Mouse (Mus musculus) thymus, adult 18-20 months (tissue): ENCODE measurements around the gene Stoml1.
"Not testable (repeated sequence)": the region's sequence is repeated elsewhere in the genome, so short reads cannot be mapped to it uniquely, and the experiment has no call there.

Experiments
- DNase-seq, 2 experiments: peaks; one replicate each; pipeline ENCODE4 v3.0.0; 2022; ENCODE audit warnings: mixed read lengths in 2 of 2

Gene Stoml1

DNA sequence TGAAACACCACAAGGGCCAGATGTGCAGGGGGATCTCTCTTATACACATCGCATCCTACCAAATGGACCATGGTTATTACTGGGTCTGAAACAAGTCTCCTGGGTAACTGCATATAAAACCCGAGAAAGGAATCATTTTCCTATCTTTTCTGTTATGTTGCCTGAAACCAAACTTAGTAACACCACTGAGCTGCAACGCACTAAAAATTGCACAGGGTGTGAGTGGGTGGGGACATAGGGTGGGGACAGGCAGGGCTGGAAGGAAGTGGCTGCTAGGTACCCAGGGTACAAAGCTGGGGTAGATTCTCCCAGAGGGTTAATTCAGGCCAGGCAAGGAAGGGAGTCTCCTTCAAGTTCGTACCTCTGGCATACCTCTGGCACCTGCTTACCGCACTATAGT is 10.3 kb upstream of the Stoml1 start:
- DNase-seq: no peak

DNA sequence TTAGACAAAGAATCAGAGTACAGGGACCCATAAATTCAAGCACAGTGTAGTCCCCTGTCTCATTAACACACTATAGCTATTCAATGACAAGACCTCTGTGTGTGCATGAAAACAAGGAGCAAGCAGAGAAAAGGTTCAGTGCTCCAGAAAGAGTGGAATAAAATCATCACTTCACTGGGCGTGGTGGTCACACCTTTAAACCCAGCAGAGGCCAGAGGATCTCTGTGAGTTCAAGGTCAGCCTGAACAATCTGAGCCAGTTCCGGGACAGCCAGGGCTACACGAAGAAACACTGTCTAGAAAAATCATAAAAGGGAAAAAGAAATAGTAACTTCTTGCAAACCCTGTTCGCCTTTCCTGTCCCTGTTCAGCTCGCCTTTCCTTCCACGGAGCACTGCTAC is 9.3 kb upstream of the Stoml1 start:
- no peak for DNase-seq

GRCm38 (mm10) chr9:58246083-58246591 is 6.8 kb upstream of the Stoml1 start:
- DNase-seq: no peak

GRCm38 (mm10) chr9:58247064-58247759 is 5.8 kb upstream of the Stoml1 start:
- DNase-seq: peak; percentile 75 to 76

GRCm38 (mm10) chr9:58248746-58249413 is 4.1 kb upstream of the Stoml1 start:
- no peak for DNase-seq

DNA sequence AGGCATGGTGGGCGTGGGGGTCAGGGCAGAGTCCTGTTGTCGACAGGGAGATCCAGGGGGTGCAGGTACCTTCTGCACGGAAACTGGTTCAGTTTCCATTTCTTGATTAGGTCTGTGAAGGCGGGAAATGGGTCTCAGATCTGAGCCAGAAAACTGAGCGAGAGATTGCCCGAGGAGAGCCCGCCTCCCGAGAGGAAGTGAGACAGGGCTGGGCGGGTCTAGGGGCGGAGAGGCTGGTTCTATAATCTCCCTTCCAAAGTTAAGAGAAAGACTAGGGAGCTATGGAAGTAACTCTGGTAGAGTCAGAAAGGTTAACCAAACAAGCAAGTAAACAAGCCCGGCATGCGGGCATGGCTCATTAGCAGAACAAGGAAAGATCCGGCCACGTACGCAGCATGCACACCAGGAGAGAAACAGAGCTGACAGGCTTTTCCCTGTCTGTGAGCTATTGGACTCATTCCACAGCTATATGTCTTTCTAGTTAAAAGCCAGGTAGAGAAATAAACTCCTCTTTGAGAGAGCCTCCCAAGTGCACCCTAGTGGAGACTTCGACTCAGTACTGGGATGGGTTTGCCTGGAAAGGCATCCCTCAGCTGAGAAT is 3.3 kb upstream of the Stoml1 start, which contains the start of gene Pml:
Gene Pml (minus strand): TSS at position 195 of the 601 bp plus-strand sequence.
- DNase-seq: peak; percentile 62 to 71

- no peak for DNase-seq
These were observed 2.6 kb upstream of the Stoml1 start for GRCm38 (mm10) chr9:58250322-58250721.

DNA sequence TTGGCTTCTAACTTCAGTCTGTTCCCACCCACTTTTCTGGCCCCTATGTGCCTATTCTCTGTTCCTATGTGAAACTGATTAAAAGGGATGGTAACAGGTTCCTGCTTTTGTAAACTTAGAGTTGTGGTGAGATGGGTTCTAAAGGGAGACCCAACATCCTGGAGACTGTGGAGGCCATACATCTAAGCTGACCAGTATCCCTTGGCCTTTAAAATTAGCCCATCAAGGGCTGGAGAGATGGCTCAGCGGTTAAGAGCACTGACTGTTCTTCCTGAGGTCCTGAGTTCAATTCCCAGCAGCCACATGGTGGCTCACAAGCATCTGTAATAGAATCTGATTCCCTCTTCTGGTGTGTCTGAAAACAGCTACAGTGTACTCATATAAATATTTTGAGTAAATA is 2.2 kb upstream of the Stoml1 start:
- DNase-seq: not testable (repeated sequence)

DNA sequence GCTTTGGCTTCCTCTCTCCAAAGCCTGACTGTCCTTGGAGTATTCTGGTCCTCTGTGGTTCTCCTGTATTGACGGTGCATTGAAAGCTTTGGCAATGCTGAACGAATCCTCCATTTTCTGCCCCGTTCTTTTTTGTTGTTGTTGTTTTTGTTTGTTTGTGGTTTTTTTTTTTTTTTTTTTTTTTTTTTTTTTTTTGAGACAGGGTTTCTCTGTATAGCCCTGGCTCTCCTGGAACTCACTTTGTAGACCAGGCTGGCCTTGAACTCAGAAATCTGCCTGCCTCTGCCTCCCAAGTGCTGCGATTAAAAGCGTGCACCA is 800 bp downstream of the Stoml1 start:
- DNase-seq: not testable (repeated sequence)

DNA sequence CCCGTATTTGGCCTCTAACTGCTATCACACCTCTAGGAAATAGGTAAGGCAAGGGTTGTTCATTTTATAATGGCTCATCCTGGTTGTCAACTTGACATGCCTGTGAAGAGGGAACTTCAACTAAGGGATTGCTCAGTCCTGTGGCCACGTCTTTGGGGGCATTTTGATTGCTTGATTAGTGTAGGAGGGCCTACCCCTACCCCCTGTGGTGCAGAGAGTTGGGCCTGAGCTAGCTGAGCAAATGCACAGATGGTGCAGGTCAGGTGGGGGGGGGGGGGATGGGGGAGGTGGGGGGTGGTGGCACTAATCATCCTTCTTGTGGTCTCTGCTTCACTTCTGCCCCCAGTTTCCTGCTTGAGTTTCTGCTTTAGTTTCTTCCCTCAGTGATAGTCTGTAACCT is 2.1 kb downstream of the Stoml1 start:
- no peak for DNase-seq

GRCm38 (mm10) chr9:58255704-58256685 is 3.0 kb downstream of the Stoml1 start:
- DNase-seq: no peak

DNA sequence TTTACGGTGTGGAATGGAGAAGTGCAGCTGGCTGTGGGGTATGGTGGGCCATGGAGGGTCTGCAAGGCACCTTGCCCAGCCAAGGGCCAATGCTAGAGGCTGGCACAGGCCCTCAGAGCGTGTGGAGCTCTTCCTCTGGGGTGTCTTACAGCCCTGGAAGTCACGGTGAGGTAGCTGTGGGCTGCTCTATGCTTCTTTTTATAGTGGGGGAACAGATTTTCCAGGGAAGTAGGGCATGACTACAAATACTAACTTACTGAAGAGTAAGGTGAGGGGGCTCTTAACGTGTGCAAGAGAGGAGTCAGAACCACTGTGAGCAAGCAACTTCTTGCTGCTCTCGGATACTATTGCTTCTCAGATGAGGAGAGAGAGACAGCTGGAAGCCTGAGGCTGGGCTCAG is 9.5 kb downstream of the Stoml1 start:
- no peak for DNase-seq

GRCm38 (mm10) chr9:58265368-58265767 is 12.4 kb downstream of the Stoml1 start:
- DNase-seq: no peak

DNA sequence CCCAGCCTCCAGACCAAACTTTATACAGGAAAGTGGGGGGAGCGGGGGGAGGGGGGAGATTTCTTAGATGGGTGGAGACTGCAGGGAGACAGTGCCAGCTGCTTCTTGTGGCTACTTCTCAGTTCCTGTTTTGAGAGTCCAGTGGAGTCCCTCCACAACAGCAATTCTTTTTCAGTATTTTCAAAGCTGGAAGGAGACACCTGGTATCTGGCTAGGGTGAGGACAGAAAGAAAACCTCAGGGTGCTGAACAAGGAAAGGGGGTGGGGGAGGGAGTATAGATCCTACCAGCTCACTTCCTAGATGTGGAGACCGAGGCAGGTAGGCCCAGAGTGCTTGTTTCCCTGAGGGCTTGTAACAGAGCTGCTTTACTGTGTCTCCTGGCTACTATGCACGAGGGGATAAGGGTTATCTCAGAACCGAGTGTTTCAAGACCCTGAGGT is 13.6 kb downstream of the Stoml1 start:
- DNase-seq: no peak

DNA sequence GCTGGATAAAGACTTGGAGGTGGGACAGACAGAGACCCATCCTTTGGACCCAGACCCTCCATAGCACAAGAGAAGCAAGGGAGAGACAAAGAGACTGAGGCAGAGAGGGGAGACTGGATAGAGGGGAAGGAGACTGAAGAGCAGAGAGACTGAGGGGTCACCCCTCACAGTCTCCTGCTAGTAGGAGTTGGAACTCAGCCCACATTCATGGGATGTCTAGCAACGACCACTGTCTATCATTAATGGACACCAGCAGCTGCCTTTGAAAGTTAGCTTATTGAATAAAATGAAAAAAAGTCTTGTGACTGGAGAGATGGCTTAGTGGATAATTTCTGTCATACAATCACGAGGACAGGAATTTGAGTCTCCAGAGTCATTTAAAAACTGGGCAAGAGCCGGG is 14.1 kb downstream of the Stoml1 start:
- DNase-seq: no peak

DNA sequence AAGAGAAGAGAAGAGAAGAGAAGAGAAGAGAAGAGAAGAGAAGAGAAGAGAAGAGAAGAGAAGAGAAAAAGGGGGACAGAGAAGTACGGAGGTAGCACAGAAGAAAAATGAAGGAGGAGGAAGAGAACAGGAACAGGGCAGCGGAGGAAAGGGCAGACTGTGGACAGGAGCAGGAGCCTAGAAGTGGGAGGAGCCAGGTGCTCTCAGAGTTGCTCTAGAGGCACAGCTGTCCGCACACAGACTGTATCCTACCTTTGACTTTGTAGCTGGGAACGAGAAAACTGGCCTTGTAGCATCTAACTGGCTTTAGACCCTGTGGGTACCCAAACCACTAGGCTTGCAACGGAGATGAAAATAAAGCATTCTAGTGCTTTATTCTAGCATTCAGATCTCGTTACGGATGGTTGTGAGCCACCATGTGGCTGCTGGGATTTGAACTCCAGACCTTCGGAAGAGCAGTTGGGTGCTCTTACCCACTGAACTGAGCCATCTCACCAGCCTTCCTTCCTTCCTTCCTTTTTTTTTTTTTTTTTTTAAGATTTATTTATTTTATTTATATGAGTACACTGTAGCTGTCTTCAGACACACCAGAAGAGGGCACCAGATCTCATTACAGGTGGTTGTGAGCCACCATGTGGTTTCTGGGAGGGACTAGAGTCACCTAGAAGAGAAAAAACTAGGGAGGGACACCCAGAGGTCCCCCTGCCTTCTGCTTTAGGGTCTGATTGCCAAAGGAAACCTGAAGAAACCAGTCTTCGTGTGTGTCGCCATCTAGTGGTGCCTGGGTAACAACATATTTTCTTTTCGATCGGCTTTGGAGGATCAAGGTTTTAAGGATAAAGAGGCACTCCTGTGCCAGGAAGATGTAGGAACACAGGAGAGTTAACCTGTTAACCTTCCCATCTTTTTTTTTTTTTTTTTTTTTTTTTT is 15.7 kb downstream of the Stoml1 start:
- peak in 1 of 2 experiments; percentile 55 for DNase-seq

GRCm38 (mm10) chr9:58270081-58270480 is 17.1 kb downstream of the Stoml1 start:
- DNase-seq: no peak

DNA sequence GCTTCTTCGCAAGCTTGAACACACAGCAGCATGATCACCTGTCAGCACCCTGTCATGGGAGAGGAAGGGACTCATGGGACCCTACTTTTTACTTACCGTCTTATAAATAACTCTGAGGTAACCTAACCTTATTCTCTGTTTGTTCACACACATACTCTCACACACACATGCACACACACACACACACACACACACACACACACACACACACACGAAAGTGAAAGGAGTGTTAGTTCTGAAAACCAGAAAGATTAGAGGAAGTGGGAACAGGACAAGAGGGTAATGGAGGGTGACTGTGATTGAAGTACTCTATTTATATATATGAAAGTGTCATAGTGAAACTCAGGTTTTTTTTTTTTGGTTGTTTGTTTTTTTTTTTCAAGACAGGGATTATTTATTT is 18.1 kb downstream of the Stoml1 start:
- no peak for DNase-seq

- not testable (repeated sequence) for DNase-seq
These were observed 18.6 kb downstream of the Stoml1 start for GRCm38 (mm10) chr9:58271551-58271950.

DNA sequence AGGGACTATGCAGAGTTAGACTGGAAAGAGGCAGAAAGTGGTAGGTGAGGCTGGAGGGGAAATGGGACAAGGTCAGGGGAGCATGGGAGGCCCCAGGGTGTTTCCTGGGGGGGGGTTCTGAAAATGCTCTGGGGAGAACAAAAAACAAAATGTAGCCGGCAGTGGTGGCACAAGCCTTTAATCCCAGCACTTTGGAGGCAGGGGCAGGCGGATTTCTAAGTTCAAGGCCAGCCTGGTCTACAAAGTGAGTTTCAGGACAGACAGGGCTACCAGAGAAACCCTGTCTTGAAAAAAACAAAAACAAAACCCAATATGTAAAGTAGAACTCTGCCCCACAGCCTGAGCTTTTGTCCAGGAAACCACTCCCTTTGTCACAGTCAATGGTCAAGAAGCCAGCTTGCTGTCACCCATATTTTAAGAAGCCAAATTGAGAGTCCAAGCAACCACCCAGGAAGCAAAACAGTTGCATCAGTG is 19.1 kb downstream of the Stoml1 start:
- DNase-seq: no peak

GRCm38 (mm10) chr9:58272855-58273254 is 19.9 kb downstream of the Stoml1 start:
- DNase-seq: no peak
